Mouse (Mus musculus) lung, postnatal 0 days (tissue): ENCODE results near the gene Dhx40.

Experiments
- CTCF ChIP-seq: IDR thresholded peaks from 2 replicates; pipeline ENCODE4 v1.5.1; 2016; ENCODE audit warnings: antibody characterized with exemption, mild to moderate bottlenecking
- EP300 ChIP-seq: IDR thresholded peaks from 2 replicates; pipeline ENCODE4 v1.6.1; 2016; ENCODE audit warnings: antibody characterized with exemption, mild to moderate bottlenecking, control low read depth

- no peak for TF ChIP-seq CTCF
- no peak for TF ChIP-seq EP300
Observed at GRCm38 (mm10) chr11:86810572-86811325, 3.2 kb upstream of the Dhx40 start.
